In genomic region chr2:25145346-25145745, GRCm38 (mm10) we compare ENCODE assay signal across 13 mouse cellular contexts. TPM values are rescaled to one million over a fixed set of nuclear protein-coding genes. Genes with fewer than 3 reads are reported as not detected.
DNase-seq lines count a peak whose midpoint lies in the region; ATAC-seq lines count a peak whose summit lies in the region.
"Had no signal": no experiment of that assay in that cellular context is flagged by ENCODE, and none has a peak within 500 bp of the region (broad histone marks: within the 10 kb centered on the region; RNA-seq: fewer than 3 reads in every experiment).

No protein-coding gene starts in this region.

- peak; percentile 24; the same call in 1 of the 2 replicates for ATAC-seq in liver, embryonic 16.5 days (ENCODE audit: low read depth)
- no peak for ATAC-seq in liver, embryonic 11.5 days (replicated peaks; ENCODE audit: low FRiP score)

- no peaks in the 10 kb centered on the region for H3K9me3 ChIP-seq in liver, embryonic 16.5 days (replicated peaks; ENCODE audit: control insufficient read depth, low read length)
- no peaks in the 10 kb centered on the region for H3K9me3 ChIP-seq in liver, embryonic 11.5 days (ENCODE audit: control insufficient read depth, low read length)
- H3K9me3 ChIP-seq: embryonic facial prominence, embryonic 13.5 days had no signal

- WGBS in liver, embryonic 16.5 days (ENCODE audit: insufficient replicate concordance) = 54% methylated on average over 6 of the region's 6 CpGs
- WGBS in liver, embryonic 11.5 days = 64% methylated on average over 6 of the region's 6 CpGs

- no peak overlapping the region for H3K9ac ChIP-seq in liver, embryonic 16.5 days (ENCODE audit: low read depth, low read length)
- H3K9ac ChIP-seq in liver, embryonic 11.5 days (ENCODE audit: low read depth, low read length) = no peak overlapping the region
- H3K9ac ChIP-seq: embryonic facial prominence, embryonic 13.5 days; limb, embryonic 12.5 days had no signal

- H3K4me2 ChIP-seq in liver, embryonic 16.5 days (ENCODE audit: low read depth, low read length) = no peak overlapping the region
- no peak overlapping the region for H3K4me2 ChIP-seq in liver, embryonic 11.5 days
- H3K4me2 ChIP-seq: embryonic facial prominence, embryonic 13.5 days; limb, embryonic 12.5 days had no signal

- H3K4me3 ChIP-seq in liver, embryonic 16.5 days (ENCODE audit: low read depth, low read length) = no peak overlapping the region
- H3K4me3 ChIP-seq in liver, embryonic 11.5 days (ENCODE audit: low read depth, low read length) = no peak overlapping the region
- H3K4me3 ChIP-seq in brown adipose tissue, adult 24 weeks (ENCODE audit: insufficient read depth, low read depth, low read length) = no peak overlapping the region
- H3K4me3 ChIP-seq: embryonic facial prominence, embryonic 13.5 days; limb, embryonic 12.5 days had no signal

- no peak for DNase-seq in liver, embryonic 11.5 days (ENCODE audit: low spot score)
- peak; percentile 78 for DNase-seq in kidney, adult 9 months
- DNase-seq in lung, postnatal 36 days = peak; percentile 86
- no peak for DNase-seq in layer of hippocampus, postnatal 36 days
- DNase-seq in T-cell, adult 2 months (ENCODE audit: low spot score) = no peak
- DNase-seq in layer of hippocampus, postnatal 10 days (ENCODE audit: low spot score in 2 of 2) = no peak
- DNase-seq: thymus, postnatal 14 days had no signal

- H3K27ac ChIP-seq in liver, embryonic 16.5 days (ENCODE audit: low read length) = no peak overlapping the region
- H3K27ac ChIP-seq in liver, embryonic 11.5 days (ENCODE audit: low read depth, low read length) = no peak overlapping the region
- H3K27ac ChIP-seq in brown adipose tissue, adult 24 weeks (replicated peaks; ENCODE audit: low read depth, low read length) = peak overlapping the region; percentile 91
- H3K27ac ChIP-seq: embryonic facial prominence, embryonic 13.5 days; limb, embryonic 12.5 days had no signal

- H3K4me1 ChIP-seq in liver, embryonic 16.5 days (ENCODE audit: control insufficient read depth, low read depth, low read length) = no peaks in the 10 kb centered on the region
- no peaks in the 10 kb centered on the region for H3K4me1 ChIP-seq in liver, embryonic 11.5 days (replicated peaks; ENCODE audit: control insufficient read depth, insufficient read depth, low read length)
- H3K4me1 ChIP-seq in brown adipose tissue, adult 24 weeks (ENCODE audit: control insufficient read depth, insufficient read depth, insufficient read length, low read length) = peaks cover 39% of the 10 kb centered on the region
- H3K4me1 ChIP-seq: embryonic facial prominence, embryonic 13.5 days; limb, embryonic 12.5 days had no signal

- H3K36me3 ChIP-seq in liver, embryonic 16.5 days (ENCODE audit: control insufficient read depth, insufficient read depth) = no peaks in the 10 kb centered on the region
- no peaks in the 10 kb centered on the region for H3K36me3 ChIP-seq in liver, embryonic 11.5 days (ENCODE audit: control insufficient read depth, insufficient read depth, low read length)
- H3K36me3 ChIP-seq: embryonic facial prominence, embryonic 13.5 days; limb, embryonic 12.5 days had no signal

- H3K27me3 ChIP-seq in liver, embryonic 16.5 days (ENCODE audit: control insufficient read depth, insufficient read depth, low read depth, low read length) = no peaks in the 10 kb centered on the region
- no peaks in the 10 kb centered on the region; the same call in none of the 2 replicates for H3K27me3 ChIP-seq in liver, embryonic 11.5 days (replicated peaks; ENCODE audit: control insufficient read depth, insufficient read depth, low read length)
- H3K27me3 ChIP-seq: embryonic facial prominence, embryonic 13.5 days; limb, embryonic 12.5 days had no signal

RNA-seq across cellular contexts. Expression of gene Nrarp, which starts 35.2 kb away (rescaled TPM):
- 1.1 and 1.3 TPM in 2 replicates for polyA plus RNA-seq in liver, embryonic 16.5 days (2015; fragmentation: Nextera tagmentation; extraction: Ambion mirVana)
- polyA plus RNA-seq in liver, embryonic 11.5 days (2014; fragmentation: Nextera tagmentation; extraction: Ambion mirVana) = 6.5 and 7.6 TPM in 2 replicates
- 6.4 and 7.1 TPM in 2 replicates for polyA plus RNA-seq in brown adipose tissue, adult 24 weeks (2012; ENCODE audit: insufficient read depth, insufficient read length, missing spikeins)
- total RNA-seq in layer of hippocampus, postnatal 36 days (2021) = 10 to 100 TPM; 21.3 to 21.5 TPM
- total RNA-seq in layer of hippocampus, postnatal 10 days (2021) = 10 to 100 TPM; 43.0 to 50.3 TPM

RNA-seq across cellular contexts. Expression of gene Noxa1, which starts 50.4 kb away (rescaled TPM):
- 0.82 and 0.85 TPM in 2 replicates for polyA plus RNA-seq in liver, embryonic 16.5 days (2015; fragmentation: Nextera tagmentation; extraction: Ambion mirVana)
- 0.69 and 1.0 TPM in 2 replicates for polyA plus RNA-seq in liver, embryonic 11.5 days (2014; fragmentation: Nextera tagmentation; extraction: Ambion mirVana)
- polyA plus RNA-seq in brown adipose tissue, adult 24 weeks (2012; ENCODE audit: insufficient read depth, insufficient read length, missing spikeins) = not detected in 2 replicates
- not detected for total RNA-seq in layer of hippocampus, postnatal 36 days (2021)
- total RNA-seq in layer of hippocampus, postnatal 10 days (2021) = not detected
- total RNA-seq: granulocyte monocyte progenitor cell, adult 5-6 weeks; midbrain, postnatal 0 days had no signal
- polyA plus RNA-seq: embryonic facial prominence, embryonic 13.5 days; limb, embryonic 12.5 days; midbrain, postnatal 0 days had no signal

RNA-seq across cellular contexts. Expression of gene Tor4a, which starts 51.3 kb away (rescaled TPM):
- 6.5 and 6.6 TPM in 2 replicates for polyA plus RNA-seq in liver, embryonic 16.5 days (2015; fragmentation: Nextera tagmentation; extraction: Ambion mirVana)
- polyA plus RNA-seq in liver, embryonic 11.5 days (2014; fragmentation: Nextera tagmentation; extraction: Ambion mirVana) = 12.1 and 13.1 TPM in 2 replicates
- polyA plus RNA-seq in brown adipose tissue, adult 24 weeks (2012; ENCODE audit: insufficient read depth, insufficient read length, missing spikeins) = 1.8 and 6.0 TPM in 2 replicates
- total RNA-seq in layer of hippocampus, postnatal 36 days (2021) = 1 to 10 TPM; 1.3 to 1.8 TPM
- total RNA-seq in layer of hippocampus, postnatal 10 days (2021) = 1 to 10 TPM; 1.8 to 2.4 TPM

Comparison
In these comparisons a context has a peak if more than half of its experiments do, and no peak if none do; other contexts are left out.
1. DNase-seq: peak in kidney, adult 9 months (single experiment) and lung, postnatal 36 days (single experiment); none in liver, embryonic 11.5 days (single experiment), layer of hippocampus, postnatal 36 days (0 of 2), T-cell, adult 2 months (single experiment) and layer of hippocampus, postnatal 10 days (0 of 2).